Mouse (Mus musculus) heart, embryonic 14.5 days (tissue): ENCODE results near the gene 6430571L13Rik. TPM values are rescaled to one million over a fixed set of nuclear protein-coding genes. Genes with fewer than 3 reads are reported as not detected.

Source experiments
- ATAC-seq: fragments of 200-750 bp; cut with Nextera tagmentation; 2 replicates; pipeline ENCODE4 v1.8.0; 2017; ENCODE audit warnings: low read depth, moderate TSS enrichment; ENCODE audit not compliant: insufficient number of reproducible peaks, insufficient read depth, low FRiP score
- H3K27ac ChIP-seq, 2 experiments: fragments of 200-500 bp in 1 of 2; fragments of 300-500 bp in 1 of 2; sonication (generic) in 1 of 2; replicated peaks in 1 of 2; 2 replicates each; pipeline ENCODE4 v1.5.1; 2012 to 2014; ENCODE audit warnings: low read depth in 2 of 2, low read length in 2 of 2, control low read depth in 1 of 2, mild to moderate bottlenecking in 1 of 2, mixed read lengths in 1 of 2; ENCODE audit not compliant: control insufficient read depth in 1 of 2, insufficient read depth in 1 of 2
- H3K27me3 ChIP-seq: fragments of 300-500 bp; sonication (generic); 2 replicates; pipeline ENCODE4 v1.6.1; 2014; ENCODE audit warnings: mild to moderate bottlenecking, low read length, control low read depth; ENCODE audit not compliant: control insufficient read depth, insufficient read depth
- H3K36me3 ChIP-seq: fragments of 300-500 bp; sonication (generic); 2 replicates; pipeline ENCODE4 v1.6.1; 2014; ENCODE audit warnings: mild to moderate bottlenecking, control low read depth, low read length, mixed read lengths; ENCODE audit not compliant: control insufficient read depth, insufficient read depth
- H3K4me1 ChIP-seq, 2 experiments: fragments of 200-500 bp in 1 of 2; fragments of 300-500 bp in 1 of 2; sonication (generic) in 1 of 2; 2 replicates each; pipeline ENCODE4 v1.6.1; 2012 to 2014; ENCODE audit warnings: low read length in 2 of 2, control low read depth in 1 of 2, mixed read lengths in 1 of 2; ENCODE audit not compliant: control insufficient read depth in 2 of 2, insufficient read depth in 2 of 2
- H3K4me2 ChIP-seq: fragments of 300-500 bp; sonication (generic); 2 replicates; pipeline ENCODE4 v1.6.1; 2014; ENCODE audit warnings: mild to moderate bottlenecking, low read length
- H3K4me3 ChIP-seq, 2 experiments: fragments of 200-500 bp in 1 of 2; fragments of 300-500 bp in 1 of 2; sonication (generic) in 1 of 2; 2 replicates each; pipeline ENCODE4 v1.5.1; 2012 to 2014; ENCODE audit warnings: low read length in 2 of 2, mild to moderate bottlenecking in 2 of 2, control low read depth in 1 of 2, low read depth in 1 of 2, moderate library complexity in 1 of 2; ENCODE audit not compliant: control insufficient read depth in 1 of 2, insufficient read depth in 1 of 2
- H3K9ac ChIP-seq: fragments of 300-500 bp; sonication (generic); 2 replicates; pipeline ENCODE4 v1.6.1; 2014; ENCODE audit warnings: mild to moderate bottlenecking, low read length
- H3K9me3 ChIP-seq: fragments of 300-500 bp; sonication (generic); 2 replicates; pipeline ENCODE4 v1.6.1; 2016; ENCODE audit warnings: low read length, control low read depth; ENCODE audit not compliant: control insufficient read depth
- WGBS: fragments of 180-500 bp; shearing (Covaris S2); extraction: QIAGEN DNeasy Blood & Tissue Kit; methylation state at CpG from one replicate; pipeline ENCODE4 v1.1.7; 2014; 5-methylcytosine and 5-hydroxymethylcytosine counted together
- polyA plus RNA-seq: library from polyadenylated mRNA; unstranded; fragments of >200 nt; fragmentation: Nextera tagmentation; extraction: Ambion mirVana; gene quantifications from 2 replicates; pipeline ENCODE4 v1.2.1, GENCODE M21; 2014

Gene 6430571L13Rik
- polyA plus RNA-seq, 1 experiment from 2014 or later = 1.1 TPM

GRCm38 (mm10) chr9:107297658-107298057 is 42.7 kb upstream of the 6430571L13Rik start:
- peak overlapping the region; percentile 59 for H3K4me2 ChIP-seq
- H3K4me3 ChIP-seq = peak overlapping the region; percentile 69 to 74
- H3K27ac ChIP-seq = peak overlapping the region; percentile 79 to 87
- no peaks in the 10 kb centered on the region for H3K9me3 ChIP-seq
- peaks cover 26% of the 10 kb centered on the region for H3K36me3 ChIP-seq
- ATAC-seq = no peak
- WGBS = 81% methylated on average over 4 of the region's 4 CpGs
- no peaks in the 10 kb centered on the region for H3K27me3 ChIP-seq
- H3K4me1 ChIP-seq = peaks cover 23 to 48% of the 10 kb centered on the region in 2 experiments
- H3K9ac ChIP-seq = peak overlapping the region; percentile 82

GRCm38 (mm10) chr9:107298059-107298780 is 42.2 kb upstream of the 6430571L13Rik start:
- H3K4me1 ChIP-seq = peaks cover 27 to 52% of the 10 kb centered on the region in 2 experiments
- peak overlapping the region; percentile 69 to 74 for H3K4me3 ChIP-seq
- ATAC-seq = no peak
- H3K27me3 ChIP-seq = no peaks in the 10 kb centered on the region
- H3K27ac ChIP-seq = peak overlapping the region in 1 of 2 experiments; percentile 87; a peak in 2 of 4 replicates
- H3K4me2 ChIP-seq = peak overlapping the region; percentile 59
- peak overlapping the region; percentile 82 for H3K9ac ChIP-seq
- H3K9me3 ChIP-seq = no peaks in the 10 kb centered on the region
- H3K36me3 ChIP-seq = peaks cover 26% of the 10 kb centered on the region
- WGBS = 43% methylated on average over 8 of the region's 8 CpGs

GRCm38 (mm10) chr9:107298876-107299275 is 41.5 kb upstream of the 6430571L13Rik start:
- Histone ChIP-seq H3K4me2 (peak overlapping the region; percentile 59), H3K4me1 (peaks cover 29 to 55% of the 10 kb centered on the region in 2 experiments), H3K27me3 (no peaks in the 10 kb centered on the region), H3K27ac (peak overlapping the region in 1 of 2 experiments; percentile 87; a peak in 3 of 4 replicates), H3K36me3 (peaks cover 26% of the 10 kb centered on the region), H3K4me3 (peak overlapping the region; percentile 4 to 69; a peak in 3 of 4 replicates), H3K9me3 (no peaks in the 10 kb centered on the region), H3K9ac (peak overlapping the region; percentile 68)
- whole genome bisulfite sequencing = 68% methylated on average over 6 of the region's 6 CpGs
- no peak for ATAC-seq

GRCm38 (mm10) chr9:107299783-107300182 is 40.6 kb upstream of the 6430571L13Rik start:
- Histone ChIP-seq H3K4me3 (no peak overlapping the region), H3K4me2 (no peak overlapping the region), H3K36me3 (peaks cover 26% of the 10 kb centered on the region), H3K9me3 (no peaks in the 10 kb centered on the region), H3K27me3 (no peaks in the 10 kb centered on the region), H3K9ac (no peak overlapping the region), H3K27ac (no peak overlapping the region), H3K4me1 (peaks cover 27 to 52% of the 10 kb centered on the region in 2 experiments)
- WGBS = 85% methylated on average over 7 of the region's 7 CpGs
- no peak for ATAC-seq

GRCm38 (mm10) chr9:107300224-107300973 is 40.0 kb upstream of the 6430571L13Rik start:
- Histone ChIP-seq H3K9me3 (no peaks in the 10 kb centered on the region), H3K4me2 (no peak overlapping the region), H3K4me3 (no peak overlapping the region), H3K9ac (no peak overlapping the region), H3K4me1 (peaks cover 30 to 56% of the 10 kb centered on the region in 2 experiments), H3K36me3 (peaks cover 26% of the 10 kb centered on the region), H3K27me3 (no peaks in the 10 kb centered on the region), H3K27ac (no peak overlapping the region)
- ATAC-seq = no peak
- 88% methylated on average over 30 of the region's 30 CpGs for WGBS

GRCm38 (mm10) chr9:107301554-107302331 is 38.7 kb upstream of the 6430571L13Rik start:
- H3K27ac ChIP-seq = peak overlapping the region in 1 of 2 experiments; percentile 36; a peak in 1 of 4 replicates

DNA sequence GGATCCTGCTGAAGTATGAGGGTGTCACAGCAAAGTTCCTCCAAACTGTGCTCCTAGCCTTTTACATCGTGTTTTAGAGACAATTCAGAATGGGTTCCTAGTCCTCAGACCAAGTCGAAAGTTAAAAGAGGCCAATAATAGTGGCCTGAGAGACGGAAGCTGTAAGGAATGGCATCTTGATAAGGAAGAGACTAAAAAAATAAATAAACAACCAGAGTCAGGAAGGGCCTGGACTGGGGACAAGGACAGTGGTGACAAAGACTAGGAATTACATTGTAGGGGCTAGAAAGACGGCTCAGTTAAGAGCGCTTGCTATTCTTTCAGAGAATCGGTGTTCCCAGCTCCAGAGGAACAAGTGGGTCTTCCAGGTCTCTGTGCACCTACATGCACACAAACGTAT is 37.8 kb upstream of the 6430571L13Rik start:
- Histone ChIP-seq H3K36me3 (peaks cover 26% of the 10 kb centered on the region), H3K4me1 (peaks cover 42 to 61% of the 10 kb centered on the region in 2 experiments), H3K9me3 (no peaks in the 10 kb centered on the region), H3K4me3 (no peak overlapping the region), H3K27ac (peak overlapping the region in 1 of 2 experiments; percentile 2; a peak in 2 of 4 replicates), H3K4me2 (no peak overlapping the region), H3K27me3 (no peaks in the 10 kb centered on the region), H3K9ac (no peak overlapping the region)
- 41% methylated on average over 7 of the region's 7 CpGs for WGBS
- no peak for ATAC-seq

More at GRCm38 (mm10) chr9:107301554-107302331, 38.7 kb upstream of the 6430571L13Rik start:
- Histone ChIP-seq H3K36me3 (peaks cover 26% of the 10 kb centered on the region), H3K4me2 (no peak overlapping the region), H3K9me3 (no peaks in the 10 kb centered on the region), H3K9ac (no peak overlapping the region), H3K4me3 (no peak overlapping the region), H3K27me3 (no peaks in the 10 kb centered on the region), H3K4me1 (peaks cover 37 to 56% of the 10 kb centered on the region in 2 experiments)
- no peak for ATAC-seq
- WGBS = 72% methylated on average over 17 of the region's 17 CpGs
